Mouse (Mus musculus): ENCODE data around the gene Klhl29. TPM values are rescaled to one million over a fixed set of nuclear protein-coding genes. Genes with fewer than 3 reads are reported as not detected.

Gene Klhl29
- polyA plus RNA-seq, 1 experiment from 2014 or later: 2.9 TPM

DNA sequence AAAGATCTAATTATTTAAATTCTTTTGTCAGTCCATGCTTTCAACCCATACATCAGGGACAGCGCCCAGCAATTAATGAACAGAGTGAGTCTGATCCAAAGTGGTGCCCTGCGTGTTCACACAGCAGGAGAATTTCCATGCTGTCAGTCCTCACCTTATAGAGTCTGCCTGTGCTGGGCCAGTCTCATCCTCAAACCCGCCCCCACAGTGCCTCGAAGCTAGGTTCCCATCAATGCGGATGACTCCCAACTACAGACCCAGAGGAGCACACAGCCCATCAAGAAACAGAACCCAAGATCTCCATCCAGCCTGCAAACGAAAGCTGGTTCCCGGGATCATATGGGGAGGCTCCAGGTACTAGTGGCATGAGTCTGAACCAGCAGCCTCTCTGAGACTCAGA is 106.4 kb downstream of the Klhl29 start:
- Histone ChIP-seq H3K27ac (0 out of 2 replicates have a peak overlapping the region, but pooled peaks have one; percentile 35), H3K9ac (replicated peaks) (no peak overlapping the region), H3K4me2 (0 out of 2 replicates have a peak overlapping the region, but pooled peaks have one; percentile 26), H3K27me3 (no peaks in the 10 kb centered on the region), H3K4me1 (replicated peaks) (peaks cover 41% of the 10 kb centered on the region), H3K4me3 (replicated peaks) (no peak overlapping the region), H3K36me3 (no peaks in the 10 kb centered on the region), H3K9me3 (0 out of 2 replicates have a peak, but pooled peaks cover 4% of the 10 kb centered on the region)
- ATAC-seq (ENCODE audit: insufficient number of reproducible peaks, insufficient read depth, low FRiP score, low TSS enrichment, low read depth): no peak
- WGBS: 75% methylated on average over 7 of the region's 7 CpGs

- H3K36me3 ChIP-seq: no peaks in the 10 kb centered on the region
- peaks cover 32% of the 10 kb centered on the region for H3K4me1 ChIP-seq (replicated peaks)
- 0 out of 2 replicates have a peak, but pooled peaks cover 4% of the 10 kb centered on the region for H3K9me3 ChIP-seq
- H3K4me3 ChIP-seq (replicated peaks): no peak overlapping the region
- peak; percentile 83 for ATAC-seq (ENCODE audit: insufficient number of reproducible peaks, insufficient read depth, low FRiP score, low TSS enrichment, low read depth)
- no peak overlapping the region for H3K9ac ChIP-seq (replicated peaks)
- 46% methylated on average over 9 of the region's 9 CpGs for WGBS
- peak overlapping the region; percentile 93 for H3K27ac ChIP-seq
- H3K4me2 ChIP-seq: peak overlapping the region; percentile 26
- H3K27me3 ChIP-seq: no peaks in the 10 kb centered on the region
Measured at GRCm38 (mm10) chr12:5268188-5268612, 107.3 kb downstream of the Klhl29 start.

DNA sequence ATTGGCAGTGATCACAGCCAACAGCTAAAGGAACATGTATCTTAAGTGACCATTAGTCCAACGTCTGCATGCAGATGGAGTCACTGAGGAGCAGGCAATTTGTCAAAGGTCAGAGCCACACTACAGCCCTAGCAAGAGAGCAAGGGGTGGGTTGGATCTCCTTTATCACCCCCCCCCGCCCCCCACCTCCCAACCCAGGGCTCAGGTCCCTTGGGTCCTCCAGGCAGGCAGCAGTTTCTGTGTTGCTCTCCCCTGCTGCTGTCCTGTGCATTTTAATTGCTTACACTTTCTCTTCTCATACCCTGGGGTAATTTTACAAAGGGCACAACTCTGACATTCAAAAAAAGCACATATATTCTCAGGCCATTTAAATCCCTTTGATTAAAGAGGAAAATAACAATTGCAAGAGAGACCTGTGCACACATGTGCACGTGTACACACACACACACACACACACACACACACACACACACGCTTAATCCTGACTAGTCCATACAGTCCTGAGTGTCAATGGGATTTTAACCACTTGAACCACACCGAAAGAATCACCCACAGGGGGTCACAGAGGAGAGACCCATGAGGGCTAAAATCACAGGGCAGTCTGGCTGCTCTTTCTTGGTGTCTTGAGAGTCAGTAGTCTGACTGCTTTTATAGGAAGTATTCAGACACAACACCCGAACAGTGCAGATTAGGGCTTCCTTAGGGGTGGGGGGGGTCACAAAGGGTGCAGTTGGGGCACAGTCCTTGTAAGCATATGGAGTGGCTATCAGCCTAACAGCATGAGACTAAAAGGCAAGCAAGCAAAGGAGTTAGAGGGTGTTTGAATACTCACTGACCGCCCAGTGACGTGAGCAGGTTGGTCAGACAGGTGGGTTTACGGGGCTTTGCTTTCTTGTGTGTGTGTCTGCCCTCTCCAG is 108.0 kb downstream of the Klhl29 start:
- H3K36me3 ChIP-seq: no peaks in the 10 kb centered on the region
- WGBS: 43% methylated on average over 9 of the region's 9 CpGs
- peak overlapping the region; percentile 26 for H3K4me2 ChIP-seq
- peak overlapping the region; percentile 93 for H3K27ac ChIP-seq
- ATAC-seq (ENCODE audit: insufficient number of reproducible peaks, insufficient read depth, low FRiP score, low TSS enrichment, low read depth): peak; percentile 12; the same call in 1 of the 2 replicates
- H3K9ac ChIP-seq (replicated peaks): peak overlapping the region; percentile 27; the same call in 1 of the 2 replicates
- H3K27me3 ChIP-seq: no peaks in the 10 kb centered on the region
- 0 out of 2 replicates have a peak, but pooled peaks cover 4% of the 10 kb centered on the region for H3K9me3 ChIP-seq
- H3K4me3 ChIP-seq (replicated peaks): no peak overlapping the region
- peaks cover 29% of the 10 kb centered on the region for H3K4me1 ChIP-seq (replicated peaks)

GRCm38 (mm10) chr12:5266773-5267172 is 108.7 kb downstream of the Klhl29 start:
- Histone ChIP-seq H3K36me3 (no peaks in the 10 kb centered on the region), H3K27me3 (no peaks in the 10 kb centered on the region), H3K9ac (replicated peaks) (no peak overlapping the region), H3K4me3 (replicated peaks) (no peak overlapping the region), H3K4me1 (replicated peaks) (peaks cover 35% of the 10 kb centered on the region), H3K9me3 (0 out of 2 replicates have a peak, but pooled peaks cover 4% of the 10 kb centered on the region), H3K27ac (peak overlapping the region; percentile 93; the same call in 1 of the 2 replicates), H3K4me2 (no peak overlapping the region)
- WGBS: 80% methylated on average over 4 of the region's 4 CpGs
- ATAC-seq (ENCODE audit: insufficient number of reproducible peaks, insufficient read depth, low FRiP score, low TSS enrichment, low read depth): no peak

GRCm38 (mm10) chr12:5261476-5261875 is 114.0 kb downstream of the Klhl29 start:
- no peak overlapping the region for H3K27ac ChIP-seq
- no peak overlapping the region for H3K4me3 ChIP-seq (replicated peaks)
- H3K9ac ChIP-seq (replicated peaks): no peak overlapping the region
- ATAC-seq (ENCODE audit: insufficient number of reproducible peaks, insufficient read depth, low FRiP score, low TSS enrichment, low read depth): no peak
- no peak overlapping the region for H3K4me2 ChIP-seq
- no peaks in the 10 kb centered on the region for H3K9me3 ChIP-seq
- no peaks in the 10 kb centered on the region for H3K27me3 ChIP-seq
- no peaks in the 10 kb centered on the region for H3K36me3 ChIP-seq
- 81% methylated on average over 4 of the region's 4 CpGs for WGBS
- peaks cover 23% of the 10 kb centered on the region for H3K4me1 ChIP-seq (replicated peaks)

- Histone ChIP-seq H3K9me3 (no peaks in the 10 kb centered on the region), H3K4me2 (no peak overlapping the region), H3K27ac (no peak overlapping the region), H3K9ac (replicated peaks) (no peak overlapping the region), H3K27me3 (no peaks in the 10 kb centered on the region), H3K4me1 (replicated peaks) (peaks cover 40% of the 10 kb centered on the region), H3K36me3 (no peaks in the 10 kb centered on the region), H3K4me3 (replicated peaks) (no peak overlapping the region)
- ATAC-seq (ENCODE audit: insufficient number of reproducible peaks, insufficient read depth, low FRiP score, low TSS enrichment, low read depth): no peak
- WGBS: 95% methylated on average over 3 of the region's 3 CpGs
Measured at GRCm38 (mm10) chr12:5258779-5259178, 116.7 kb downstream of the Klhl29 start.

GRCm38 (mm10) chr12:5257174-5257573 is 118.3 kb downstream of the Klhl29 start:
- Histone ChIP-seq H3K4me1 (replicated peaks) (peaks cover 43% of the 10 kb centered on the region), H3K9ac (replicated peaks) (no peak overlapping the region), H3K27me3 (no peaks in the 10 kb centered on the region), H3K4me2 (no peak overlapping the region), H3K36me3 (no peaks in the 10 kb centered on the region), H3K27ac (no peak overlapping the region), H3K4me3 (replicated peaks) (no peak overlapping the region), H3K9me3 (no peaks in the 10 kb centered on the region)
- WGBS: 60% methylated on average over 4 of the region's 4 CpGs
- ATAC-seq (ENCODE audit: insufficient number of reproducible peaks, insufficient read depth, low FRiP score, low TSS enrichment, low read depth): no peak

DNA sequence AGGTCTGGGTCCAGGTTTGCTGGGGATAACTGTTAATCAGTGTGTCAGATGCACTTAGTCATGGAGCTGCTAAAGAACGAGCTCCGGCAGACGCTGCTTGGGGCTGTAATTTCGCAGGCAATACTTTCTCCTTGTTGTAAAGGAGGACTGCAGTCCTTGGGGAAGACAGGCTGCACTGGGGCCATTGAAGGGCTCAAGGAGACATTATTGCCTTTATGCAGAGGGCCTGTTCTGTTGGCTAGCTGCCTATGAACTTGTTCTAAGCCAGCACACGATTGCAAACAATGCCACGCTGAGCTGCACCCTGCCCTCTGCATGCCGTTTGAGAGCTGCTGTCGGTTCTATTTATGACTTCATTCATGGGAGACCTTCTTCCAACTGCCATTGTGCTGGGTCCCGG is 120.4 kb downstream of the Klhl29 start:
- Histone ChIP-seq H3K9ac (replicated peaks) (no peak overlapping the region), H3K27me3 (no peaks in the 10 kb centered on the region), H3K4me1 (replicated peaks) (peaks cover 40% of the 10 kb centered on the region), H3K36me3 (no peaks in the 10 kb centered on the region), H3K4me3 (replicated peaks) (no peak overlapping the region), H3K27ac (no peak overlapping the region), H3K9me3 (no peaks in the 10 kb centered on the region), H3K4me2 (no peak overlapping the region)
- WGBS: 46% methylated on average over 9 of the region's 9 CpGs
- no peak for ATAC-seq (ENCODE audit: insufficient number of reproducible peaks, insufficient read depth, low FRiP score, low TSS enrichment, low read depth)

DNA sequence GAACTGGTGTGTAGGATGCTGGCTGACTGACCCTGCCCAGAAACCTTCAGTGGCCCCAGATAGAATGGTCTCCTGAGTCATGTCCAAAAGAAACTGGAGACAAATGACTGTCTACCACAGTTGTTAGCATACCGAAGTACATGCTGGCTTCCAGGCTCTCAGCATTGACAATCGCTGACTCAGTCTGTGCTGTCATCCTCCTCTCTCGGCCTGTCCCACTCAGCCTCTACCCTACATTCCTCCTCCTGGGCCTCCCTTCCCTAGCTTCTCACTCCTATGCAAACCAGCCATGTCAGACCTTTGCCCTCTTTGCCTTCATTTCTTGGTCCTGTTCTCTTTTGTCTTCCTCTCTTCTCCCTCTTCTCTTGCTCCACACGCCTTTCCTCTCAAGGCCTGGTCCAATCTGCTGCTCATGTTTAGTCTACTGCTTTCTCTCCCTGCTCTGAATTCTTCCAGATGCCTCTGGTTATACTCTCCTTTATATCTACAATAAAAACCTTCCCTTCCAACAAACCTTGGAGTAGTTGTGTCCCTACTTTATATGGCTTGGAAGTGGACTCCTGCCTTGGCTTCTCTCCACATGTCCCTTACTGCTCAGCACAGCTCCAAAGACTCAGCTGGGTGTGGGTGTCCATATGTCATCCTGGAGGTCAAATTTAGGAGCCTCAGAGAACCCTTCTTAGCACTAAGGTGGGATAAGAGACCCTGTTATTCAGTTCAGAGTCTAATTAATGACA is 121.1 kb downstream of the Klhl29 start:
- H3K9ac ChIP-seq (replicated peaks): no peak overlapping the region
- ATAC-seq (ENCODE audit: insufficient number of reproducible peaks, insufficient read depth, low FRiP score, low TSS enrichment, low read depth): no peak
- no peak overlapping the region for H3K4me3 ChIP-seq (replicated peaks)
- H3K4me2 ChIP-seq: no peak overlapping the region
- H3K9me3 ChIP-seq: no peaks in the 10 kb centered on the region
- no peaks in the 10 kb centered on the region for H3K27me3 ChIP-seq
- 72% methylated on average over 4 of the region's 4 CpGs for WGBS
- H3K4me1 ChIP-seq (replicated peaks): peaks cover 44% of the 10 kb centered on the region
- H3K36me3 ChIP-seq: no peaks in the 10 kb centered on the region
- no peak overlapping the region for H3K27ac ChIP-seq

GRCm38 (mm10) chr12:5253289-5254005 is 122.0 kb downstream of the Klhl29 start:
- H3K27me3 ChIP-seq: no peaks in the 10 kb centered on the region
- no peak overlapping the region for H3K9ac ChIP-seq (replicated peaks)
- no peaks in the 10 kb centered on the region for H3K9me3 ChIP-seq
- H3K36me3 ChIP-seq: no peaks in the 10 kb centered on the region
- H3K27ac ChIP-seq: 0 out of 2 replicates have a peak overlapping the region, but pooled peaks have one; percentile 7
- H3K4me2 ChIP-seq: no peak overlapping the region
- ATAC-seq (ENCODE audit: insufficient number of reproducible peaks, insufficient read depth, low FRiP score, low TSS enrichment, low read depth): no peak
- WGBS: 72% methylated on average over 10 of the region's 10 CpGs
- H3K4me1 ChIP-seq (replicated peaks): peaks cover 48% of the 10 kb centered on the region
- H3K4me3 ChIP-seq (replicated peaks): no peak overlapping the region

Data from limb, embryonic 12.5 days (tissue).